Mouse (Mus musculus): ENCODE results near the gene Pdia3. TPM values are rescaled to one million over a fixed set of nuclear protein-coding genes. Genes with fewer than 3 reads are reported as not detected.
"Not testable (repeated sequence)": the region's sequence is repeated elsewhere in the genome, so short reads cannot be mapped to it uniquely, and the experiment has no call there.

The Pdia3 gene
- polyA plus RNA-seq, 1 experiment from 2014 or later, result 249 TPM

GRCm38 (mm10) chr2:121455534-121455933 is 42.0 kb downstream of the Pdia3 start:
- Histone ChIP-seq H3K4me1 (ENCODE audit: control insufficient read depth, insufficient read depth, low read length) (peaks cover 19% of the 10 kb centered on the region), H3K9ac (replicated peaks; ENCODE audit: low read length) (no peak overlapping the region), H3K9me3 (ENCODE audit: control insufficient read depth, low read length) (no peaks in the 10 kb centered on the region), H3K27me3 (ENCODE audit: control insufficient read depth, insufficient read depth, low read length) (no peaks in the 10 kb centered on the region), H3K4me2 (ENCODE audit: low read length) (no peak overlapping the region), H3K36me3 (ENCODE audit: control insufficient read depth, insufficient read depth, low read length) (peaks cover 44% of the 10 kb centered on the region), H3K27ac (replicated peaks; ENCODE audit: low read depth, low read length) (no peak overlapping the region), H3K4me3 (replicated peaks; ENCODE audit: low read depth, low read length) (no peak overlapping the region)
- DNase-seq (no peak), ATAC-seq (ENCODE audit: low FRiP score, low TSS enrichment) (no peak)
- WGBS, result 85% methylated on average over 5 of the region's 5 CpGs

GRCm38 (mm10) chr2:121456692-121457642 is 43.4 kb downstream of the Pdia3 start, which contains the start of gene Serinc4:
Gene Serinc4, minus strand, starts transcription at chr2:121456781.
- H3K27me3 ChIP-seq (ENCODE audit: control insufficient read depth, insufficient read depth, low read length), result no peaks in the 10 kb centered on the region
- peak; percentile 92 for DNase-seq
- WGBS, result 3% methylated on average over 41 of the region's 41 CpGs

GRCm38 (mm10) chr2:121460071-121460470 is 46.5 kb downstream of the Pdia3 start:
- WGBS, result 72% methylated on average over 2 of the region's 2 CpGs
- ATAC-seq (ENCODE audit: low FRiP score, low TSS enrichment), result no peak
- Histone ChIP-seq H3K9ac (replicated peaks; ENCODE audit: low read length) (no peak overlapping the region), H3K9me3 (ENCODE audit: control insufficient read depth, low read length) (no peaks in the 10 kb centered on the region), H3K27ac (replicated peaks; ENCODE audit: low read depth, low read length) (no peak overlapping the region), H3K4me1 (ENCODE audit: control insufficient read depth, insufficient read depth, low read length) (peaks cover 12% of the 10 kb centered on the region), H3K4me3 (replicated peaks; ENCODE audit: low read depth, low read length) (no peak overlapping the region), H3K27me3 (ENCODE audit: control insufficient read depth, insufficient read depth, low read length) (no peaks in the 10 kb centered on the region), H3K4me2 (ENCODE audit: low read length) (no peak overlapping the region), H3K36me3 (ENCODE audit: control insufficient read depth, insufficient read depth, low read length) (peaks cover 24% of the 10 kb centered on the region)
- DNase-seq, result no peak

More at GRCm38 (mm10) chr2:121456692-121457642, 43.4 kb downstream of the Pdia3 start, which contains the start of gene Serinc4:
- Histone ChIP-seq H3K27ac (replicated peaks; ENCODE audit: low read depth, low read length) (peak within 1 kb of the TSS; percentile 78), H3K9me3 (ENCODE audit: control insufficient read depth, low read length) (no peaks in the 10 kb centered on the region), H3K9ac (replicated peaks; ENCODE audit: low read length) (peak within 1 kb of the TSS; percentile 68), H3K4me1 (ENCODE audit: control insufficient read depth, insufficient read depth, low read length) (peaks cover 12% of the 10 kb centered on the region), H3K36me3 (ENCODE audit: control insufficient read depth, insufficient read depth, low read length) (peaks cover 40% of the 10 kb centered on the region), H3K4me2 (ENCODE audit: low read length) (peak within 1 kb of the TSS; percentile 72), H3K4me3 (replicated peaks; ENCODE audit: low read depth, low read length) (peak within 1 kb of the TSS; percentile 65)
- peak; percentile 94 for ATAC-seq (ENCODE audit: low FRiP score, low TSS enrichment)

GRCm38 (mm10) chr2:121468982-121469381 is 55.4 kb downstream of the Pdia3 start:
- not testable (repeated sequence) for H3K27me3 ChIP-seq (ENCODE audit: control insufficient read depth, insufficient read depth, low read length); H3K4me3 ChIP-seq (replicated peaks; ENCODE audit: low read depth, low read length); H3K36me3 ChIP-seq (ENCODE audit: control insufficient read depth, insufficient read depth, low read length); H3K4me2 ChIP-seq (ENCODE audit: low read length); H3K27ac ChIP-seq (replicated peaks; ENCODE audit: low read depth, low read length); H3K9ac ChIP-seq (replicated peaks; ENCODE audit: low read length); H3K9me3 ChIP-seq (ENCODE audit: control insufficient read depth, low read length); ATAC-seq (ENCODE audit: low FRiP score, low TSS enrichment); H3K4me1 ChIP-seq (ENCODE audit: control insufficient read depth, insufficient read depth, low read length); DNase-seq
- 100% methylated on average over 1 of the region's 6 CpGs for WGBS

GRCm38 (mm10) chr2:121472783-121473182 is 59.2 kb downstream of the Pdia3 start:
- not testable (repeated sequence) for H3K27me3 ChIP-seq (ENCODE audit: control insufficient read depth, insufficient read depth, low read length); H3K4me1 ChIP-seq (ENCODE audit: control insufficient read depth, insufficient read depth, low read length); DNase-seq; H3K4me3 ChIP-seq (replicated peaks; ENCODE audit: low read depth, low read length); H3K9me3 ChIP-seq (ENCODE audit: control insufficient read depth, low read length); H3K27ac ChIP-seq (replicated peaks; ENCODE audit: low read depth, low read length); ATAC-seq (ENCODE audit: low FRiP score, low TSS enrichment); H3K4me2 ChIP-seq (ENCODE audit: low read length); H3K9ac ChIP-seq (replicated peaks; ENCODE audit: low read length); H3K36me3 ChIP-seq (ENCODE audit: control insufficient read depth, insufficient read depth, low read length)
- WGBS, result 93% methylated on average over 3 of the region's 3 CpGs

- WGBS, result 7% methylated on average over 39 of the region's 41 CpGs
Observed at GRCm38 (mm10) chr2:121473301-121474179, 60.0 kb downstream of the Pdia3 start, which contains the start of gene Mfap1b. Gene Mfap1b, minus strand, starts transcription at chr2:121474067.

GRCm38 (mm10) chr2:121474180-121474535 is 60.6 kb downstream of the Pdia3 start:
- Histone ChIP-seq H3K27me3 (ENCODE audit: control insufficient read depth, insufficient read depth, low read length) (no peaks in the 10 kb centered on the region), H3K4me3 (replicated peaks; ENCODE audit: low read depth, low read length) (peak overlapping the region; percentile 57), H3K9me3 (ENCODE audit: control insufficient read depth, low read length) (no peaks in the 10 kb centered on the region), H3K27ac (replicated peaks; ENCODE audit: low read depth, low read length) (peak overlapping the region; percentile 3; the same call in 1 of the 2 replicates), H3K36me3 (ENCODE audit: control insufficient read depth, insufficient read depth, low read length) (no peaks in the 10 kb centered on the region), H3K4me2 (ENCODE audit: low read length) (peak overlapping the region; percentile 64), H3K4me1 (ENCODE audit: control insufficient read depth, insufficient read depth, low read length) (no peaks in the 10 kb centered on the region), H3K9ac (replicated peaks; ENCODE audit: low read length) (peak overlapping the region; percentile 49; the same call in 1 of the 2 replicates)
- DNase-seq, result no peak
- 34% methylated on average over 8 of the region's 8 CpGs for WGBS
- no peak; the same call in 1 of the 2 replicates for ATAC-seq (ENCODE audit: low FRiP score, low TSS enrichment)

More at GRCm38 (mm10) chr2:121473301-121474179, 60.0 kb downstream of the Pdia3 start, which contains the start of gene Mfap1b:
- ATAC-seq (ENCODE audit: low FRiP score, low TSS enrichment) (peak; percentile 85; the same call in 1 of the 2 replicates), DNase-seq (peak; percentile 95)
- Histone ChIP-seq H3K9ac (replicated peaks; ENCODE audit: low read length) (peak within 1 kb of the TSS; percentile 49; the same call in 1 of the 2 replicates), H3K27ac (replicated peaks; ENCODE audit: low read depth, low read length) (peak within 1 kb of the TSS; percentile 3; the same call in 1 of the 2 replicates), H3K4me2 (ENCODE audit: low read length) (peak within 1 kb of the TSS; percentile 64), H3K4me3 (replicated peaks; ENCODE audit: low read depth, low read length) (peak within 1 kb of the TSS; percentile 57)
- H3K4me1 ChIP-seq (ENCODE audit: control insufficient read depth, insufficient read depth, low read length); H3K9me3 ChIP-seq (ENCODE audit: control insufficient read depth, low read length); H3K36me3 ChIP-seq (ENCODE audit: control insufficient read depth, insufficient read depth, low read length); H3K27me3 ChIP-seq (ENCODE audit: control insufficient read depth, insufficient read depth, low read length): not testable (repeated sequence)

- not testable (repeated sequence) for H3K9me3 ChIP-seq (ENCODE audit: control insufficient read depth, low read length)
- 94% methylated on average over 2 of the region's 2 CpGs for WGBS
Observed at GRCm38 (mm10) chr2:121475306-121475705, 61.7 kb downstream of the Pdia3 start.

More at GRCm38 (mm10) chr2:121475306-121475705, 61.7 kb downstream of the Pdia3 start:
- DNase-seq; H3K4me3 ChIP-seq (replicated peaks; ENCODE audit: low read depth, low read length); H3K27me3 ChIP-seq (ENCODE audit: control insufficient read depth, insufficient read depth, low read length); ATAC-seq (ENCODE audit: low FRiP score, low TSS enrichment); H3K27ac ChIP-seq (replicated peaks; ENCODE audit: low read depth, low read length); H3K36me3 ChIP-seq (ENCODE audit: control insufficient read depth, insufficient read depth, low read length); H3K4me2 ChIP-seq (ENCODE audit: low read length); H3K4me1 ChIP-seq (ENCODE audit: control insufficient read depth, insufficient read depth, low read length); H3K9ac ChIP-seq (replicated peaks; ENCODE audit: low read length): not testable (repeated sequence)
